Mouse (Mus musculus): ENCODE measurements at regions not wholly inside any gene's neighbourhood (a gene's known extent, or its start where the extent isn't known, plus 50 kb on each side); places are given as distances from the start of the nearest gene placed in this dataset.

DNA sequence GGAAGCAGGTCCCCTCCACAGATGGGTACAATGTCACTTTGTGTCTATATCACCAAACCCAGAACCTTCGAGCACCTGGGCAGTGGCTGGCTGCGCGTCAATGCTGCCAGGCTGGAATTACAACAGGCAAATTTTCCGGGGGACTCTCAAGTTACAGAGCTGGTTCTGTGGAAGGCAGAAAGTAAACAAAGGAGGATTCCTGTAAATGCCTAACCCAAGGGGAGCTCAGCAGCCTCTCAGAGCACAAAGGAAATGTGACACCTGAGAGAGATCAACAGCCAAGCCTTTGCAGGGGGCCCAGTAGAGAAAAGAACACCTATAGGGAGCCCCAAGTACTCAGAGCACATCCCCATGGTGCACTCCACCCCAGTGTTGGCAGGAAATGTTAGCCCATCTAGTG is 70.7 kb downstream of the Setd4 start:
- DNase-seq (ENCODE audit: low read depth, low spot score) = no peak

GRCm38 (mm10) chr16:93531937-93532336 is 71.9 kb downstream of the Setd4 start:
- DNase-seq (ENCODE audit: low read depth, low spot score) = no peak

DNA sequence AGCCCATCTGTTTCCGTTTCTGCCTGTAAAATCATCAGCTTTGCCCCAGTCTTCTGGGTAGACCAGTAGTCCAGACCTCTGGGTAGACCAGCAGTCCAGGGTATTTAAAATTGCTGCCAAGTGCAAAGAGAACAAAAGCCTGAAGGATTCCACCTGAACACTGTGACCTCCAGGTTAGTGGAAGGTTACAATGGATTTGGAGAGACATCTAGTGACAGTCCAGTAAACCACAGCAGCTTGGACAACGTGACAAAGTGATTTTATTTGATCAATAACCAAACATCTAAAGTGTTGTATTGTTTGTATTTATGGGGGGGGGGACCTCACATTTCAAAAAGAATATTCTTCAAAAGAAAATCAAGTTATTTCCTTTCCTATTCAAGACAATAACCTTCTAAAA is 81.4 kb downstream of the Setd4 start:
- DNase-seq (ENCODE audit: low read depth, low spot score) = no peak

GRCm38 (mm10) chr16:93520481-93520880 is 83.4 kb downstream of the Setd4 start:
- no peak for DNase-seq (ENCODE audit: low read depth, low spot score)

GRCm38 (mm10) chr16:93518620-93519019 is 85.2 kb downstream of the Setd4 start:
- DNase-seq (ENCODE audit: low read depth, low spot score) = no peak

- no peak for DNase-seq (ENCODE audit: low read depth, low spot score)
These were observed 87.1 kb downstream of the Setd4 start for GRCm38 (mm10) chr16:93516793-93517192.

GRCm38 (mm10) chr16:93515456-93515941 is 88.4 kb downstream of the Setd4 start:
- DNase-seq (ENCODE audit: low read depth, low spot score) = no peak

GRCm38 (mm10) chr16:93513616-93514041 is 90.2 kb downstream of the Setd4 start:
- no peak for DNase-seq (ENCODE audit: low read depth, low spot score)

GRCm38 (mm10) chr16:93511988-93512387 is 91.9 kb downstream of the Setd4 start:
- no peak for DNase-seq (ENCODE audit: low read depth, low spot score)

DNA sequence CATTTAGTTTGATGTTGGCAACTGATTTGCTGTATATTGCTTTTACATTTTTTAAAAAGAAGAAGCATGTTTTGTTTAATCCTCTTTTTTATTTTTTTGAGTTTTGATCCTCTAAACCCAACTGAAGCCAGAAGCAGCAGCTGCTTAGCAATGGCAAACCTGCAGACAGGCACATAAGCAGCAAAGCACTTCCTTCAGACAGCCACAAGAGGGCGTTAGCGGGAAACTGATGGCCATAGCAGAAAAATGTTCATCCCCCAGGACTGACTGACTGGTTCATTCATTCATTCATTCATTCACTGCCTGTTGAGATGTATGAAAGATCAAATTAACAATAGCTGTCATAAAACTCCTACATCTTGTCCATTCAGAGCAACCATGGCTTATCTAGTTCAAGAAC is 92.3 kb downstream of the Setd4 start:
- no peak for DNase-seq (ENCODE audit: low read depth, low spot score)

- DNase-seq (ENCODE audit: low read depth, low spot score) = no peak
These were observed 105.1 kb downstream of the Setd4 start for GRCm38 (mm10) chr16:93498800-93499199.

DNA sequence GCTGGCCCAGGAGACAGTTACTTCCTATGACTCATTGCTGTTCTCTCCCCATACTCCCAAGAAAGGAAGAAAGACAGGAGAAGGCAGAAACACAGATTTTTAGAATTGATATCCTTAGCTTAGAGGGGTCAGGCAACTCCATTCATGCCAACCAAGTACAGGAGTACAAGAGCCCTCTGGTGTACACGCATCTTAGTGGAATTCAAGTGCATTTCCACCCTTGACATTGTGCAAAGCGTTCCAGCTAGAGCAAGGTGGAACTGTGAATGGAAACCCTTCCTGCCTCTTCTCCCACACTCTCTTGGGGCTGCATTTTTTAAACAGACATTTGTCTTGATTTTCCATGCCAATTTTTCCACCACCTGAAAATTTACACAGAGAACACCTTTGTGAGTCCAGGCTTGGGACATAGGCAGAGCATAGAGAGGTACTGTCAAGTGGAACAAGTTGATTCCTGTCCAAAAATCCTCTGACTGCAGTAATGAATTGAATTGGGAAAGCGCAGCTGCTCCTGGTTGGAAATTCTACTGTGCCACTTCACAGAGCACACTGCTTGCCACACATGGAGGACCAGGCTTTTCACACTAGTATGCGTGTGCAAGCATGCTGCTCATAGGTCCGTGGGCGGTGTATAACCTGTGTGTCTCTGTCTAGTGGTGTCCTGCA is 110.4 kb downstream of the Setd4 start:
- no peak for DNase-seq (ENCODE audit: low read depth, low spot score)

DNA sequence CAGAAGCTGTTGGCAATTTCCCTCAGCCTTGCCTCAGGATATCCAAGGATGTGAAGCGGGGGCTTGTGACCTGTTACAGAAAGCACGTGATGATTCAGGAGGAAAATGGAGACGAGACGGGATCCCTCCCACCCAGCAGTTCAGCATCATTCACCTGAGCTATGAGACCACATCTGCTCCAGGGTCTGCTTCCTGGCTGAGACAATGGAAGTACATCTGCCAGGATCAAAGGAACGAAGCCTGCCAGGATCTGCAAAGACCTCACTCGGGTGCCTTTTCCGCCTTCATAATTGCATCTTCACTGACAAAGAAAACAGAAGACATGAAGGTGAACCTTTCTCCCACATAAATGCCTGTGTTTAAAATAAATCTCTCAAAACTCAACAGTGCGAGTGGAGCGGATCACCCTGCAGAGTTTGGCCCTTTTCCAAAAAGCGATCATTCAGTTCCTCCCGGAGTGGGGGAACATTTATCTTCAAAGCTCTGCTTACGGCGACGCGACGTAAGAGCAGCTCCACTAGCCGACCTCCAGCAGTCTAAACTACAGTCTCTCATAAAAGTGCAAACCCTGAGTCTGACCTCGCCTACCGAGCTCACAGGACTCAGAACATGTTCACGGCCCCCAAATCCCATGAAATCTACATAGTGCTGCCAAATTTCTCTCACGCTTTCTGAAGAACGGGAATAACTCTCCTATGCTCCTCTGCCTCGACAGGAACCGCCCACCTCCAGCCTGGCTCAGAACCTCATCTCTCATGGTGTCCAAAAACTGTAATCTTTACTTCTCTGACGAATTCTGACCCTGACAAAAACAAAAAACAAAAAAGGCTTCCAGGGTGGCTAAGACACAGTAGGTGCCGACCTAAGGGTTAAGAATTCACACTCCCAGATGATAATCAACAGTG is 117.0 kb downstream of the Setd4 start:
- no peak for DNase-seq (ENCODE audit: low read depth, low spot score)

DNA sequence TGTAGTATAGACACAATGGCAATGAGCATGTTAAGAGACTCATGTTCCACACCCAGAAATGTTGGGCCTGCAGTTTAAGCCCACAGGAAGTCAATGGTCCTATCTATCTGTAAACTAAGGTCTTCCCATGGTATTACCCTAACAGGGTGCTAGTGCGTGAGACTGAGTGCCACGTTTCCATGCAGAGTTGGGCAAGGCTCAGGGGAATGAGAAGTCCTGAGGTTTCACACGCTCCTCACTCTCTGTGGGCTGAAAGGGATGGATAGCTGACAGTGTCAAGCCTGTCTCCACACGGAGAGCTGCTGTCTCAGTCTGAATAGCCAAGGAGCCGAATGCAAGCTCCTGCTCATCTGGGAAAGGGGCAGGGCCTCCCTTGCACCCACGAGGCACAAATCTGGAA is 133.9 kb downstream of the Setd4 start:
- DNase-seq (ENCODE audit: low read depth, low spot score) = no peak

GRCm38 (mm10) chr16:93465741-93466140 is 138.1 kb downstream of the Setd4 start:
- no peak for DNase-seq (ENCODE audit: low read depth, low spot score)

GRCm38 (mm10) chr16:93464898-93465297 is 139.0 kb downstream of the Setd4 start:
- no peak for DNase-seq (ENCODE audit: low read depth, low spot score)

DNA sequence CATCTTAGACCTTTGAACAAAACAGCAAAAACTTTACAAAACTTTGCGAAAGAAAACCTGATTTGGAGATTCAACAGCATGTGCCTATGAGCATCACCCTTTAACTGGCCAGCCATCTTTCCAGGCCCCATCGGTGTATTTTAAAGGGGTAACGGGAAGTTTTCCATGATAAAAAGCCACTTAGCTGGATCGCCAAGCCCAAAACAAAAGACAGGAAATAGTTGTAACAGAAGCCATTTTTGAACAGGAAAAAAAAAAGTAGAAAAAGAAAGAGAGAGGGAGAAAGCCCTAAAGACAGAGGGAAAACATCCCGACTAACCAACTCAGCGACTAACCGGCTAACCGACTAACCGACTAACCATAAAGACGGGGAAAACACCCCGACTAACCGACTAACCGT is 140.5 kb downstream of the Setd4 start:
- DNase-seq (ENCODE audit: low read depth, low spot score) = no peak

DNA sequence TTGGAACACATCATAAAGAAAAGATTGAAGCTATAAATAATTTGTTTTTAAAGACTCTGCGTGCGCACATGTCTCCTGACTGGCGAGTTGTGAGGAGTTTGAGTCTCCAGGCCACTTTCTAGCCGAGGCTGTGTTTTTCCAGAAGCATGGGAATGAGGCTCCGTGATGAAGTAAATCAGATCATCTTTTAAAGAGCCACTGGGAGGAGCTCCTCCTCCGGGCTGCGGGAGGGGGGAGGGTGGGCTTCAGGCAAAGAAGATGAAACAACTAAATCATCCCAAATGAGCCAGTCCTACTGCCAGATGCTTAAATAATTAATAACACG is 141.6 kb downstream of the Setd4 start:
- no peak for DNase-seq (ENCODE audit: low read depth, low spot score)

GRCm38 (mm10) chr16:93461406-93462285 is 142.2 kb downstream of the Setd4 start:
- DNase-seq (ENCODE audit: low read depth, low spot score) = no peak

- no peak for DNase-seq (ENCODE audit: low read depth, low spot score)
These were observed 144.2 kb downstream of the Setd4 start for GRCm38 (mm10) chr16:93459497-93460240.

Measured in skeletal muscle tissue, adult 2 months (tissue).